Mouse (Mus musculus): Measurements from ENCODE around the gene Olfr307. TPM values are rescaled to one million over a fixed set of nuclear protein-coding genes. Genes with fewer than 3 reads are reported as not detected.
"Not testable (repeated sequence)": the region's sequence is repeated elsewhere in the genome, so short reads cannot be mapped to it uniquely, and the experiment has no call there.

Olfr307 gene
- not detected for total RNA-seq (2021)
- long read RNA-seq, experiment 1 = 0 reads
- long read RNA-seq, experiment 2 = 0 reads

DNA sequence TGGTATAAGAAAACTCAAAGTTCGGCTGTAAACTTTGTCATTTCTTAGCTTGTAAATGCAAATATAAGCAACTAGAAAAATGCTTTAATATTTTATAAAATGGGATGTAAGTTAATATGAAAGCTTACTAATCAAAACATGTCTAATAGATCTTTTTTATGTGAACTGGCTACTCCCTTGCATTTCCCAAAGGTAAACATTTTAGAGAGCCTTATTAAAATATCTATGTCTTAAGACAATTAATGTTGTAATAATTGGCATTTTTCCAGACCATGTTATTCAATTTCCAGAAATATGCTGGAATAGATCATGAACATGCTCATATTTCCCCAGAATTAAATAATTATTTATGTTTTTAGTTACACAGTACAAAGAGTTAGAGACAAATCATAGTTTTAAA lies at the start of gene Olfr307:
Gene Olfr307, minus strand, starts transcription at position 101 of the 400 bp plus-strand sequence.
- no peak for DNase-seq (ENCODE audit: low spot score)

DNA sequence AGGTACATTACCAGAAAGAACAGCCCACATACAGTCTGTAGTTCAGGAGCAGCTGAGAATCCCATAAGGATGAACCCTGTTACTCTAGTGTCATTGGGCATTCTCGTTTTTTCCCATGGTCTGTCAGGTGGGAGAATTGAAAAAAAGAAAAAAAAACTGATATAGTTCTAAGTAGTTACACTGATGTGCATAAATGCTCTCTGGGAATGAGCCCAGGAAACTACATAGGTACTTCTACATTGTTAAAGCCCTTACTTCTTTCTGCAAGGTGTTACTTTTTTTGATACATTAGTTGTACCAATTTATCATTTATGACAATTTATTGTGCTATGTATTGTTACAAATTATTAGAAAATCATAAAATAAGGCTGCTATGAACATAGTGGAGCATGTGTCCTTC lies 49.2 kb upstream of the Olfr307 start, which contains the start of gene Olfr304:
Gene Olfr304, minus strand, starts transcription at position 101 of the 400 bp plus-strand sequence.
- DNase-seq (ENCODE audit: low spot score) = no peak

DNA sequence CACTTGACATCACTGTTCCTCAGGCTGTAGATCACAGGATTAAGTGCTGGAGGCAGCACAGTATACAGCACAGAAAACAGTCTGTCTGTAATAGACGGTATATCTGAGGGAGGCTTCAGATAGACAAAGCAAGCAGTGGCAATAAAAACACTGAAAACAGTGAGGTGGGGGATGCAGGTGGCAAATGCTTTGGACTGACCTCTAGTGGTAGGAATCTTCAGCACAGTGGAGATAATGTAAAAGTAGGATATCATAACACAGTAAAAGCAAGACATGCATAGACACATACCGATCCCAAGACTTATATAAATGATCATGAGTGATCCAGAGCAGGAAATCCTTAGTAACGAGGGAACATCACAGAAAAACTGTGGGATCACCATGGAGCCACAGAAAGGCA lies 48.4 kb upstream of the Olfr307 start:
- no peak for DNase-seq (ENCODE audit: low spot score)

DNA sequence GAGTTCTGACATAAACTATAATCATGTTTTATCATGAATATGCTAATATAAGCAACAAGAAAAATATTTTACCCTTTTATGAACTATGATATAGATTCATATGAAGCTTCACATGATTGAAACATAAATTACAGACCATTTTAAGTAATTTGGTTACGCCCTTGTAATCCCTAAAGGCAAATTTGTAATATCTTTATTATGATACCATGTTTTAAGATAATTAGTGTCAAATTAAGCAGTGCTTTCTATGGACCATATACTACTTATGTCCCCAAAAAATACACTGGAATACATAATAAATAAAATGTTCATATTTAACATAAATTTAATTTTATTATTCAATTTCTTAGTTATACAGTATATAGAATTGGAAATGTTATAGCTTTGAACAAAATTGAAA lies 29.4 kb upstream of the Olfr307 start, which contains the start of gene Olfr305:
Gene Olfr305, minus strand, starts transcription at position 101 of the 400 bp plus-strand sequence.
- no peak for DNase-seq (ENCODE audit: low spot score)

DNA sequence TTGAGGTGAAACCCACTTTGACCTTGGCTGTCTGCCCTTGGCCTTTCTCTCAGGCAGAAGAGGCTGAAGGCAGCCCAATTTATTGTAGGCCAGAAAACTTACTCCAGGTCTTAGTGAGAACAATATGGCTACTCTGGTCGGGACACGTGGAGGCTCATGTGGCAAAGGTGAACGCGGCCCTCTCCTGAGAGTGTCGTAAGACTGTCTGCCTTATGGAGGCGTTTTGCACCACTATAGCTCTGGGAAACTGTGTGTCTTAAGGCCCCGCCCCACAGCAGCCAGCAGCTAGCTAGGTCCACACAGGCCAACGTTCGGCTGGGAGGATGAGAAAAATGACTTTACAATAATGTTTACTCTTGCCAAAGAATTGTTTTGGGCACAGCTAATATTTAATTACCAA lies 8.9 kb upstream of the Olfr307 start:
- DNase-seq (ENCODE audit: low spot score) = not testable (repeated sequence)

DNA sequence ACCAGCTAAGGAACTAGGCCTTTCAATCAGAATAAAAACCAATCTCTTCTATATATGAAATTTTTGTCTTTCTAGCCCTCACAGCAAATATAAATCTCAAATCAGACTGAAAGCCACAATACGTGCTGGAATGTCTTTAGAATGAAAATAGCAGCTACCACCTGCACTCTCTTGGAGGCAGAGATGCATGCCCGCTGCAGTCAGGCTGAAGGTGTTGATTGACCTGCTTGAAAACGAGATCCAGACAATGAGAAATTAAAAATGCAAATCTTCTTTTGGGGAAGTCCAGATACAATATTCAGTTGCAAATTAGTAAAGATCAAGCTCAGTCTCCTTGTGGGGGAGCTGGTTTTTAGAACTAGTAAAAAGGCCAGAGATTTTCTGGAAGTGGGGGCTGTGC lies 6.9 kb upstream of the Olfr307 start:
- no peak for DNase-seq (ENCODE audit: low spot score)

DNA sequence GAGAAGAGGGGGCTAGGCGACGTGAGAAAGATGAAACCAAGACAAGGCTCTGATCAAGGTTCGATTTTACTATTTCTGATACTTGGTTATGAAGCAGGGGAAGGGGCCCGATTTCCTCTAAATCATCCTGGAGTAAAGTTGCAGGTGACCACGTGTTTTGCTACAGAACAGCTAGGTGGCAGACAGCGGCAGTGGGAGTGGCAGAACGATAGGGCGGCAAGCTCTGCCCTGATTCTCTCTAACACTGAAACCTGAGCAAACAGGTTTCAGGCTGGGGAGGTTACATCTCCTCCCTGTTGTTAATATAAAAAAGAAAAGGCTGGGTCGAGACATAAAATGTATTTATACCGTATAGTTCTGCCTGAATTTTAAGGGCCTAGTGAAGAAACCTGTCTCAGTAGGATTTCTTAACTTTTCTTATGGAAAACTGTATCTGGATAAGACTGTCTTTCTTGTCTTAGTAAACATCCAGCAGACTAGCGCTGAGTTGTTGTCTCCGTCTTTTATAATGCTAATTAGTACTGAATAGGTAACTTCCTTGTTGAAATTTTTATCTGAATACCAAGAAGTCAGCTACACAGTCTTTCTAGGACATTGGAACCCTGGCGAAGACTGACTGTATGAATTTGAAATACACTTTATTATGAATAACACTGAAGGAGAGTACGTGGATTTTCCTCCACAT lies 5.6 kb upstream of the Olfr307 start:
- no peak for DNase-seq (ENCODE audit: low spot score)

DNA sequence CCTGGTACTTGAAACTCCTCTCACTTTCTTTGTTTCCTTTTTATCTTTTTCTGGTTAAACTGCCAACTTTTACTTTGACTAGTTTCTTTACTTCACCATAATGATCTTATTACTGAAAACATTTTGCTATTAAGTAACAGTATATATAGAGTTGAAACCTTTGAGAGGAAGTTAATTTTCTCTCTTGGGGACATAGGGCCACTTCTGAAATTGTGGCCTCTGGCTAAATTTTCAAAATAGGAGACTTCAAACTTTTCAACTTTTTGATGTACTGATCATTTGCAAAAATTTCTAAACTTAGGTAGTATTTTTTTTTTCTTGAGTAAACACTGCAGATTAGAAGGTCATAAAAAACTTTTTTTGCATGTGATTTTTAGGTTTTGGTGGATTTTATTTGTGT lies 11.9 kb downstream of the Olfr307 start, which contains the start of gene Olfr308:
Gene Olfr308, minus strand, starts transcription at position 101 of the 400 bp plus-strand sequence.
- DNase-seq (ENCODE audit: low spot score) = no peak

DNA sequence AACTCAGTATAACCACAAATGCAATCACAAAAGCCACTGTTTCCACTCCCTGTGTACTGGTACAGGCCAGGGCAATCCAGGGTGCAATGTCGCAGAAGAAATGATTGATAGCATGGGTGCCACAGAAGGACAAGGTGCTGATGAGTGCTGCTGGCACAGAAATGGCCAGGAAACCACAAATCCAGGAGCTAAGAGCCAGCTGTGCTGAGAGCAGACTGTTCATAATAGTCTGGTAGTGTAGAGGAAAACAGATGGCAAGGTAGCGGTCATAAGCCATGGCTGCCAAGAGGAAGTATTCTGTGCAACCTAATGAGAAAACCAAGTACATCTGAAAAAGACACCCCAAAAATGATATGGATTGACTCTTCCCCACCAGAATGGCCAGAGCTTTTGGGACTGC lies 16.1 kb downstream of the Olfr307 start:
- DNase-seq (ENCODE audit: low spot score) = no peak

DNA sequence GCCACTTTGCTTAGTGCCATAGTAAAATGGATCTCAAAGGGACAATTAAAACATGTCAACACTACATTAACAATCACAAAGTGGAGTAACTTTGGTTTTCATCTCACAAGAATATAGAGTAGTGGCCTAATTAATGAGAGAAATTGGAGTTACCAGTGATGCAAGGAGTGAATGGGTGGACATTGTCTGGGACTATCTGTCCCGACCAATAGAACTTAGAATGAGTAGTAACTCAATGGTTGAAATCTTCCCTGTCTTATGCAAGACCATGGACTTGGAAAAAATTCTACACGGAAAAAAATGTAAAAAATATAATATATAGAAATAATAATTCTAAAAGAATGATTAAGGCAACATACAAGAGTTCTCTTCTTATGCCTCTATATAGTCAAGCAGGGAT lies 23.8 kb downstream of the Olfr307 start, which contains the start of gene Olfr309:
Gene Olfr309, minus strand, starts transcription at position 101 of the 400 bp plus-strand sequence.
- no peak for DNase-seq (ENCODE audit: low spot score)

Small RNA genes lying within 50 kb of the gene (microRNA-seq; reads per million reads assigned to microRNA genes)
- not detected for gene Gm23192

Other genes starting within 250 kb of the Olfr307 start
- not detected for gene Vmn2r75, start 165.8 kb downstream of the Olfr307 start, total RNA-seq (2021)
- not detected for gene Vmn2r76, start 91.3 kb downstream of the Olfr307 start, total RNA-seq (2021)
- gene Olfr310, start 60.4 kb downstream of the Olfr307 start, total RNA-seq (2021) = not detected
- gene Olfr309, start 23.9 kb downstream of the Olfr307 start, total RNA-seq (2021) = not detected
- not detected for gene Olfr308, start 12.0 kb downstream of the Olfr307 start, total RNA-seq (2021)
- not detected for gene Olfr305, start 29.3 kb upstream of the Olfr307 start, total RNA-seq (2021)
- not detected for gene Olfr304, start 49.1 kb upstream of the Olfr307 start, total RNA-seq (2021)
- not detected for gene Olfr303, start 60.2 kb upstream of the Olfr307 start, total RNA-seq (2021)
- not detected for gene Olfr301, start 66.3 kb upstream of the Olfr307 start, total RNA-seq (2021)
- gene Olfr299, start 122.3 kb upstream of the Olfr307 start, total RNA-seq (2021) = not detected
- gene Olfr298, start 154.9 kb upstream of the Olfr307 start, total RNA-seq (2021) = not detected
- not detected for gene Olfr297, start 182.4 kb upstream of the Olfr307 start, total RNA-seq (2021)
- gene Olfr295, start 246.3 kb upstream of the Olfr307 start, total RNA-seq (2021) = not detected